Mouse (Mus musculus) C3H10T1/2 (cell line): ENCODE measurements around the gene Capns2. TPM values are rescaled to one million over a fixed set of nuclear protein-coding genes. Genes with fewer than 3 reads are reported as not detected.

Experiments used
- polyA plus RNA-seq, 2 experiments: library from polyadenylated mRNA; unstranded; fragments of >200 nt; fragmentation: generic; extraction: Trizol; gene quantifications; one replicate each; pipeline ENCODE4 v1.2.1; 2012; ENCODE audit warnings: missing spikeins in 2 of 2

Gene Capns2
- under 1 TPM in 1 of 2 experiments, not detected in 1; 0.72 TPM for polyA plus RNA-seq

GRCm38 (mm10) chr8:92901107-92901506 is at the start of gene Capns2:
Gene Capns2 (plus strand): TSS chr8:92901407.

GRCm38 (mm10) chr8:92855171-92855894 is 45.9 kb upstream of the Capns2 start, which contains the start of gene Lpcat2:
Gene Lpcat2 (plus strand): TSS chr8:92855339.

Other genes starting within 250 kb of the Capns2 start
- not detected for gene Irx6, start 227.1 kb upstream of the Capns2 start, polyA plus RNA-seq
- gene Mmp2, start 74.1 kb upstream of the Capns2 start, polyA plus RNA-seq = 100 to 1,000 TPM in 1 of 2 experiments, 10 to 100 TPM in 1; 66.6 to 387 TPM
- gene Lpcat2, start 46.1 kb upstream of the Capns2 start, polyA plus RNA-seq = 1 to 10 TPM in 1 of 2 experiments, under 1 TPM in 1; 0.04 to 3.5 TPM
- gene Slc6a2, start 58.7 kb downstream of the Capns2 start, polyA plus RNA-seq = under 1 TPM in 1 of 2 experiments, not detected in 1; 0.09 TPM
- 1 to 10 TPM in 1 of 2 experiments, not detected in 1; 1.4 TPM for gene Ces1a, start 146.8 kb downstream of the Capns2 start, polyA plus RNA-seq
- not detected for gene Ces1b, start 178.6 kb downstream of the Capns2 start, polyA plus RNA-seq
- gene Ces1c, start 229.9 kb downstream of the Capns2 start, polyA plus RNA-seq = not detected